Mouse (Mus musculus) retina, adult 2 months (tissue): ENCODE data around the gene Sec14l1.

ENCODE experiments used
- DNase-seq: peaks from one replicate; pipeline ENCODE4 v3.0.0-alpha.2; 2012; ENCODE audit warnings: low read depth, low spot score

Sec14l1 gene

DNA sequence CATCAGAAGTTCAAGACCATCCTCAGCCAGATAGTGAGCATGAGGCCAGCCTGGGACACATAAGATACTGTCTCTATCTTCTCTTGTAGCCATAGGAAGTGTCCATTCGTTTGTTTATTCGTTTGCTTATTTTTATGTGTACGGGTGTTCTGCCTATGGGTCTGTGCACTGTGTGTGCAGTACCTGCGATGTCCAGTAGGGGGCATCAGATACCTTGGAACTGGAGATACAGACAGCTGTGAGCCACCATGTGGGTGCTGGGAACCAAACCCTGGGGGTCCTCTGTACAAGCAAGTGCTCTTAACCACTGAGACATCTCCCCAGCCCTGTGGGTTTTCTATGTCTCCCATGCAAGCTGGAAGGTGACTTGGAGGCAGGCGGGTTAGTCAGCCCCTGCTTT, 64.9 kb downstream of the Sec14l1 start:
- DNase-seq = no peak

DNA sequence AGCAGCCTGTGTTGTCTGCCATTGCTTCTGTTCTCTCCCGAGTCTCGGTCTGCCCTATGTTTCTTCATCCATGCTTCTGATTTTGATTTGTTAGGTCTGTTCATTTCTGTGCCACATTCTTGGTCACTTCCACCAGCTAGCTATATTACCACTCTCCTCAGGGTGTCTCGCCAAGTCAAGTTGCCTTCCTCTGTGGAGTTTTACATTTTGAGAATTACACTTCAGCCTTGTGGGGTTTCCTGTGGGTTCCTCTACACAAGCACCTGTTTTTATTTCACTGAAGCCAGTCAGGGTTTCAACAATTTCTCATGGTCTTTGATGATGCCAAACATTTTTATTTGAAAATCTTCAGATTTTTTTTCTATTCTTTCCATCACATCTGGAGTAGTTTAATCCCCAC, 67.8 kb downstream of the Sec14l1 start:
- no peak for DNase-seq

DNA sequence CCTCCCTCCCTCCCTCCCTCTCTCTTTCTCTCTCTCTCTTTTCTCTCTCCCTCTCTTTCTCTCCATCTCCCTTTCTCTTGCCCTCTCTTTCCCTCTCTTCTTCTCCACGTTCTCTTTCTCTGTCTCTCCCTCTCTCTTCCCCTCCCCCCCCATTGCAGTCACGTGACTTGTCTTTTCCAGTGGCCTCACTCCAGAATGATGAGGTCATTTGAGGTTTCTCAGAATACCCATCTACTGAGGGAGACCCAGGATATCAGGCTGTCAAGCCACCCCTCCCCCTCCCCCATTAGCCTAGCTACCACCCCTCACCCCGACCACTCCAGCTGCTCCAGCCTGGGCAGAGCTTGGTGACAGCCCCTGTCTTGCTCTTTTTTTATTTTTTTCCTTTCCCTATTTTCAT, 68.3 kb downstream of the Sec14l1 start:
- no peak for DNase-seq

DNA sequence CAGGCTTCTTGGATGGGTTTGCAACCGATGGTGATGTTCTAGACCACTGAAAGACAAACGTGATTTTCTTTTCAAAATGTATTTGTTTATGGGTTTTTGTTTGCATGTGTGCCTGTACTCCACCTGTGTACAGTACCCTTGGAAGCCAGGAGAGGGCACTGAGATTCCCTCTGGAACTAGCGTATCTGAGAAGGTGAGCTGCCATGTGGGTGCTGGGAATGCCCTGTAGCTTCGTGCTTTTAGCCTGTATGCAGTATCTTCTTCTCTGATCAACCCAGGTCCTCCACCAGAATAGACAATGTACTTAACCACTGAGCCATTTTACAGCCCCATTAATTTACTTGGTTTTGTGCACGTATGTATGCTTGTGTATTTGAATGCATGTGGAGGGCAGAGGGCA, 68.9 kb downstream of the Sec14l1 start:
- no peak for DNase-seq

DNA sequence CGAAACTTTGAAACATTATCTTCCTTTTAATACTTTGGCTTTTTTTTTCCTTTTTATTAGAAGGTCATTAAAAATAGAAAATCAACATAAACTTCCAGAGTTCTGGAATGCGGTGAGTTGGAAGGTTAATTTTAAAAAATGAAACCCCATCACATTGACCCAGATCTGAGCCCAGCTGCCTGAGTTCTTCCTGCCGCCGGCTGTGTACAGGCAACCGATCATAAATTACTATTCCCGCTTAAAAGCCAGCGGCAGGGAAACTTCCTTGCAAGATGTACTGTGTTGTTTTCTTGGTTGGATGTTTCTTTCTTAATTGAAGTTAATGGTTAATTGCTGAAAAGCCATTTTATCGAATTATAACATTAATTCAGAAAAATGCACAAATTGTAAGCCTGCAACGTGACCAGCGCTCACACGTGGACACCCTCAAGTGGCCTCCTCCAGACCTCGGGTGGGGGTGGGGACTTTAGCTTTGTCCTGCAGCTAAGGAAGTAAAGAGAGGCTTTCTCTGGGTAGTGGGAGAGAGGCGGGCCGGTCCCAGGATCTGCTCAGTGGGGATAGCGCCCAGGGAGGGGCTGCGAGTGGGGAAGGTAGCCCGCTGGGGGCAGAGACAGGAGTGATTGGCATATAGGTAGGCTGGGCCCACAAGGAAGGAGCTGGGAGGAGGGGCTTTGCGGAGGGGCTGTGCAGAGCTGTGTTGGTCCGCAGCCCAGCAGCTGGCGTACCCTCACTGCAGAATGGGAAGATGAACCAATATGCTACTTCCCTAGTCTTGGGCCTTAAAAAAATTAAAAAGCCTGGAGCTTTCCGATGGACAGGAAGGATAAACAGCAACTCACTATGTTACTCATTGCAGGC, 70.3 kb downstream of the Sec14l1 start:
- no peak for DNase-seq

DNA sequence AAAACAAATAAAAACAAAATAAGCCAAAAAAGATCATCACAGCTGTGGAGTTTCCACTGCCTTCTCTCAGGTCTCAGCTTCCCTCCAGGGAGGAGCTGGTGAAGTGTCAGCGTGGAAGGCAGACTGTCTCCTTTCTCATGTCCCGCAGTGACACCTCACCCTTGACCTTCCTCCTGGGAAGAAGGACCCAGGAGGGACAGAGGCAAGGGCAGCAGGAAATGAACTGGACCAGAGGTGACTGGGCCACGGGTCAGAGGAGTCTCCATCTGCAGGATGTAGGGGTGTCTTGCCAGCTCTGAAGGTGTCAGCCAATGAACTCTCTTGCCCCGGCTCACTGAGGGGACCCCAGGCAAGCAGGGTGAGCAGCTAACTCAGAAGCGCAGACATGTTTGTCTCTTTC, 76.6 kb downstream of the Sec14l1 start:
- no peak for DNase-seq

DNA sequence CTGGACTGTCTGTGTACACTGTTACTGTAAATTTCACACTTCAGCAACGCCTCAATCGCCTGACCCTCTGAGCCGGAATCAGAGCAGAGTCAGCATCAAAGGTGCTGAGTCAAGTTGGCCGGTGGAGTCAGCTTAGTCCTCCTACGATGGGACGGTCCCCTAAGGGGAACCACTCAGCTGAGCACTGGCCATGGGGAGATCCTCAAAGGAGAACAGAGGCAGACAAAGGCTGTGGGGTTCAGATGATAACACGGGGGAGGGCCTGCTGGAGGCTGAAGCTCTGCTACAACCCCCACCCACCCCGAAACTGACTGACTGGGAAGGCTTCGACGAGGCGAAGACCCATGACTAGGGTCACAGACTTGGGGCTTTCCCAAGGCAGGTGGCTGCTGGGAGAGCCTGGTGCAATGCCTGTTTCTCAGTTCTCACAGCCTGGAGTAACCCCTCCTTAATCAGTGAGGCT, 79.5 kb downstream of the Sec14l1 start:
- DNase-seq = no peak

DNA sequence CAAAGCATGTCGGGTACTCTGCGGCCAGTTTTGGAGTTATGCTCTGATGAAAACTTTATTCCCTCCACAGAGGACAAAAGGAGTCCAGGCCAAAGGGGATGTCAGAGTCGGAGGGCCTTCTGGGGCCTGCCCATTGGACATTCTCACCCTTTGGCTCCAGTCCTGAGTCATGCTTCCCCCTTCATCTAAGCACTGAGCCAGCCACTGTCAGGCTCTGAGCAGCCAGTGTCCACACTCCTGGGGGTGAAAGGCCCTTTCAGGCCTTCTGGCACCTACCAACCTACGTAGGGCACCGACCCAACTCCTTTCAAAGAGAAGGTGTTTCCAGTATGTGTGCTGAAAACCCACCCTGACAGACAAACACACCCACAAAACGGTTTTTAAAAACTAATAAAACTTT, 80.6 kb downstream of the Sec14l1 start:
- no peak for DNase-seq

DNA sequence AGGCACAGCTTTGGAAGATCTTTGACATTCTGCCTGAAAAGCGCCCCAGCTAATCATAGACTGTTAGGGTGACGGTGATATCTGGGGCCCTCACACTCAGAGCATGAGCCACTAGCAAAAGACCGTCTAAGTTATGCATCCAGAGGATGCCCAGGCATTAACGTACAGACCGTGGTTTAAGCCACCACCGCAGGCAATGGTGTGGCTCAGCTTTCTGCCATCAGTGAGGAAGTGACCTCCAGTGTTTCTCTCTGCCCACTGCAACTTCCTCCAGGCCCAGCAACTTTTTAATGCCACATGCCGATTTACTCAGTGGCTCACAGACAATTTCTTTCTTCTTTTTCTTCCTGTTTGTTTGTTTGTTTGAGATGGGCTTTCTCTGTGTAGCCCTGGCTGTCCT, 81.7 kb downstream of the Sec14l1 start:
- no peak for DNase-seq

DNA sequence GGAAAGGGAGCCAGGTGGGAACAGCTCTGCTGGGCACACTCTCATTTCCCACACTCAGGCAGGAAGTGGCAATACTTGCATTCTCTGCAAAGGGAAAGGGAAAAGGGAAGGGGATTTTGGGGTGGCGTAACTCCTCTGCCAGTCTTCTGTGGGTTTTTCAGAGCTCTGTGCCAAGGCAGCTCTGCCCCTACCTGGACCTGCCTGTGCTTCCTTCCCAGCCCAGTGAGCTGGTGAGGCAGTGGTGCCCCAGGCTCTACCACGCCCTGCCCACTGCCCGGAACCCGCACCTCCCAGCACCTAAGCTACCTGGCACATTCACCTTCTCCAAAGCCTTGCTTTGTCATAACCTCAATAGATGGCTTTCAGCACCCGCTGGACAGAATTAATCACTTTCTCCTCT, 83.2 kb downstream of the Sec14l1 start:
- no peak for DNase-seq

DNA sequence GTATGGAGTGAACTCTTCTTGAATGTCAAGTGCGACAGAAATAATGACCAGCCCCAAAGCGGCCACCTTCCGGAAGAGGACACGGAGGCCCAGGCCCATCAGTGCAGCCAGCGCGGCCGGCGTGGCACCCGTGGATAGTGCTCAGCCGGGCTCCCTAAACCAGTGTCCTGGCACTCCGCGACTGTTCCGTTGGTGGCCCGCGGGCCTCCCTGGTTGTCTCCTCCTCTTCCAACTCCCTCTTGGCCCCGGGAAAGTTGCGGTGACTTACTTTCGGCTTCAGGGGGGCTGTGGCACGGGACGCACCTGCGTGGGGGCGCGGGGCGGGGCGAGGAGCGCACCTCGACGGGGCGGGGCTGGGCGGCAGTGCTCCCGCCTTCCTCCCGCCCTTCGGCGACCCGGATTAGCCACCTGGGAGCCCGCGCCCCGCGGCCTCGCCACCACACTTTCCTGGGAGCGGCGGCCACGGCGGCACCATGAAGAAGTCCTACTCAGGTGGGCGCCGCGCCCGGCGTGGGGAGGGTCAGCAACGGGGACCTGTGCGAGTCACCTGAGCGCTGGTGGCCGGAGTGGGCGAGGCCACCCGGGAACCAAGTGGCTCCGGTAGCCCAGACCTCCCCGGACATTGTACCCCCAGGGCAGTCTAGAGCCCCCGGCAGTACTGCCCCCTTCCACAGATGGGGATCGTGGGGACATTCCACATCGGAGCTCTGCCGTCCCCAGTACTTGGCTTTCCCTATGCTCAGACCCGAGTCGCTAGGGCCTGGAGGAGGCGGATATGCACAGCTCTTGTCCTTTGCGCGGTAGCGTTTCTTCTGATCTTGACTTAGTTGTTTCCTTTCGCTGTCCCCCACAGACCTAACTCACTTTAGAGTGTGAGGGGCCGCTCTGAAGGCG, 84.6 kb downstream of the Sec14l1 start, which contains the start of gene Sept9:
Sept9 (plus strand) TSS at position 380 of the 894 bp plus-strand sequence.
- DNase-seq = no peak

DNA sequence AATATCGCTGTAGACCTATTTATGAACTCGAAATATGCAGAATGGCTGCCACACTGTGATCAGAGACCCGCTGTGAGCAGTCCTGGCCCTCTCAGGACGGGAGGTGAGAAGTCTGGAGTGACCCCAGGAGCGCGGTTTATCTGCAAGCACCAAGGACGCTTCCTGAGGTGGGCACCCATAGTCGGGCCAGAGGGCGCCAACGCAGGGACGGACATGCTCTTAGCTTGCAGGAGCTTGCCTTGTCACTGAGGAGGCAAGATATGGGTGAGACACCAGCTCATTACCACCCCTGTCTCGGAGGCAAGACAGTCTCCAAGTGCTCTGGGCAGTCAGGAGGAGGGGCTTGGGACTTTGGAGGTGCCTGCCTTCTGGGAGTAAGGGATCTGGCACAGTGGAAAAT, 86.9 kb downstream of the Sec14l1 start:
- no peak for DNase-seq

DNA sequence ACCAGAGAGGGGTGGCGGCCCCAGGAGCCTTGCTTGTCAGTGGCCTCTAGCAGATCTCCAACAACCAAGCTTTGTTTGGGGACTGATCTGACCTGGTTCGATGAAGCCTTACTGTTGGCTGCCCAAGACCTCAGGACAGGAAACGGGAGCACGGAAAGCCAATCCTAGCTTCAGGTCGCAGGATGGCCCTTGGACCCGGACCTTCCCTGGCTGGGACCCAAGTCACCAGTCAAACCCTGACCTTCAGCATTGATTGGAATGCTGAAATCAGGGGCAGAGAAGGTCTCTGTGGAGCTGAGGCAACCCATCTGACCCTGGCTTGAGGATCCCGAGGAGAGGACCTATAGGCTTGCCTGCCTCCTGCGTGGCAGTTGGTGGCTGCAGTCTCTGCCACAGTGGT, 89.6 kb downstream of the Sec14l1 start:
- DNase-seq = no peak

DNA sequence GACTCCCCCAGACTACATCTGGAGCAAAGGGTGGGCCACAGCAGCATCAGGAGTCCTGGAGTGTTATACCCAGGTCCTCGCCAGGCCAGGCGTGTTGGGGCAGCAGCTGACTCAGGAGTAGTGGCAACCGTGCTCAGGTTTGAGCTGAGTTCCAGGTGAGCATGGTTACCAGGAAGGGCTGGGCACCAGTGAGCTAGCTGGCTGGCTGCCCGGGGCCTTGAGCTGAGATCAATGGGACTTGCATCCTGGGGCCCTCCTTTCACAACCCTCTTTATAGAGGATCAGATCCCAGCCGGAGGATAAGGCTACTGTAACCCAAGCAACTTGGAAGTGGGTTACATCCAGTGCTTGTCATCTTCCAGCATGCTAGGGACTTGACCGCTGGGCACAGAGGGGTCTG, 90.1 kb downstream of the Sec14l1 start:
- DNase-seq = no peak

DNA sequence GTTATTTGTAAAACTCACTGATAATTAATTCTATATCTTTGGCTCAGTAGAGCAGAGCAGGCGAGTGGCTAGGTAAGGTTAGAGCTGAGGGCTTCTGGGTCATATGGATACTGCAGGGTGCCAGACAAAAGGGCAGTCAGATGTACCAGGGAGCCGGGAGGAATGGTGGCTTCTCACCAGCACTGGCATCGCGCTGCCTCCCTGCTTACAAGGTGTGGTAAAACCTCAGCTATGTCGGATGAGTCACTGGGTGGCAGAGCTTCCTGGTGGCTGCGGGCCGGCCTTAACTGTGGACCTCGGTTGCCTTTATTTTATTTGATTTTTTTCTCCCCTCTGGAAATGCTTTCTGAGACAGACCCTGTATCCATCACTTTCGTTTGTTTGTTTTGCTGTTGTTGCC, 90.5 kb downstream of the Sec14l1 start:
- no peak for DNase-seq

DNA sequence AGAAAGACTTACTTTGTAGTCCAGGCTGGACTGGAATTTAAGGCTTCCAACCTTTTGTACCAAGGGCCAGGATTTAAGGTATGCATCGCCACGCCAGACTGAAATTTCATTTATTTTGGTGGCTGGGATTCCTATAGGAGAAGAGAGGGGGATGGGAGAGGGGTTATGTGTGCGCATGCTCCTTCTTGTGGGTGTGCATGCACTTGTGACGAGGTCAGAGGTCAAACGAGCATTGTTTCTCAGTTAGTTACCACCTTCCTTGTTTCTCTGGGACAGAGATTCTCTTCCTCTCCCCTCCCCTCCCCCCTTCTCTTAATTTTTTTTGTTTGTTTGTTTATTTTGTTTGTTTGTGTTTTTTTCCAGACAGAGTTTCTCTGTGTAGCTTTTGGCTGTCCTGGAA, 92.5 kb downstream of the Sec14l1 start:
- DNase-seq = no peak

DNA sequence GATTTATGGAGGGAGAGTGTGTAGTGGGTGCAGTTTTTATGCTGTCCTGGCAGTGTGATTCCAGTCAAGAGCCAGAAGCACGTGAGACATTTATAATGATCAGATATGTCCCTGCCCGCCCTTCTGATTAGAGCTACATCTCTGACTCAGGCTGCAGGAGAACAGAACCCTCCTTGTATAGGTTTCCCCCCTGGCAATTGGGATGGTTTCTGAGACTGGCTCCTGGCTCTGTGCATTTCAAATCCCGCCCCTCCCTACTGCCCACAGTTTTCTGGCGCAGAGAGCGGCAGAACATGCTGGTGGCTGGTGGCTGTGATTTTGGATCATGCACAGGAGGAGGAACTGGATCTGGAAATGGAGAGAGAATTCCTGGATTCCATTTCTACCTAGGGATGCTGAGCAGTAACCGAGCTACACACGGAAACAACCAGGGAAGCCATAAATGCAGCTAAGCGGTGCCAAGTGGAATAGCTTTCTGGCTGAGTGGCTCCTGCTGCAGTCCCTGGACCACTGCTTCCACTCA, 93.2 kb downstream of the Sec14l1 start:
- DNase-seq = no peak
